Mouse (Mus musculus): ENCODE data around the gene Rln3. TPM values are rescaled to one million over a fixed set of nuclear protein-coding genes. Genes with fewer than 3 reads are reported as not detected.
A peak's percentile ranks its signal among the peaks of the same experiment; 100 is the strongest.

The Rln3 gene
- polyA plus RNA-seq, 1 experiment from 2014 or later, result not detected

- H3K27me3 ChIP-seq (replicated peaks; ENCODE audit: control insufficient read depth, insufficient read depth, low read length), result peaks cover 7% of the 10 kb centered on the region; the same call in 1 of the 2 replicates
- no peak overlapping the region for H3K4me3 ChIP-seq (ENCODE audit: low read depth, low read length)
- H3K4me2 ChIP-seq (replicated peaks; ENCODE audit: low read depth), result no peak overlapping the region
- H3K36me3 ChIP-seq (ENCODE audit: control insufficient read depth, insufficient read depth), result no peaks in the 10 kb centered on the region
- H3K9me3 ChIP-seq (ENCODE audit: control insufficient read depth), result no peaks in the 10 kb centered on the region
- H3K4me1 ChIP-seq (replicated peaks; ENCODE audit: control insufficient read depth, insufficient read depth, low read length), result peaks cover 15% of the 10 kb centered on the region; the same call in 1 of the 2 replicates
- no peak for TF ChIP-seq CTCF (IDR thresholded peaks at IDR 0.05; ENCODE audit: low read depth)
- no peak overlapping the region for H3K9ac ChIP-seq (ENCODE audit: low read depth, low read length)
- no peak overlapping the region for H3K27ac ChIP-seq (ENCODE audit: low read depth, low read length)
- WGBS, result 3% methylated on average over 5 of the region's 5 CpGs
- no peak for ATAC-seq
Measured at GRCm38 (mm10) chr8:84023085-84023484, 21.7 kb downstream of the Rln3 start.

- no peak overlapping the region for H3K27ac ChIP-seq (ENCODE audit: low read depth, low read length)
- peaks cover 15% of the 10 kb centered on the region; the same call in 1 of the 2 replicates for H3K4me1 ChIP-seq (replicated peaks; ENCODE audit: control insufficient read depth, insufficient read depth, low read length)
- H3K36me3 ChIP-seq (ENCODE audit: control insufficient read depth, insufficient read depth), result no peaks in the 10 kb centered on the region
- H3K4me3 ChIP-seq (ENCODE audit: low read depth, low read length), result no peak overlapping the region
- peak overlapping the region; percentile 43 for H3K4me2 ChIP-seq (replicated peaks; ENCODE audit: low read depth)
- TF ChIP-seq CTCF (IDR thresholded peaks at IDR 0.05; ENCODE audit: low read depth), result no peak
- ATAC-seq, result no peak
- WGBS, result 29% methylated on average over 12 of the region's 12 CpGs
- H3K9ac ChIP-seq (ENCODE audit: low read depth, low read length), result no peak overlapping the region
- peaks cover 4% of the 10 kb centered on the region; the same call in 1 of the 2 replicates for H3K27me3 ChIP-seq (replicated peaks; ENCODE audit: control insufficient read depth, insufficient read depth, low read length)
- no peaks in the 10 kb centered on the region for H3K9me3 ChIP-seq (ENCODE audit: control insufficient read depth)
Measured at GRCm38 (mm10) chr8:84021569-84021968, 23.2 kb downstream of the Rln3 start.

- 9% methylated on average over 18 of the region's 18 CpGs for WGBS
Measured at GRCm38 (mm10) chr8:84021096-84021495, 23.7 kb downstream of the Rln3 start, which contains the start of gene Palm3. Palm3 (plus strand) TSS chr8:84021471.

GRCm38 (mm10) chr8:84019738-84020137, 25.1 kb downstream of the Rln3 start:
- ATAC-seq, result no peak
- Histone ChIP-seq H3K27ac (ENCODE audit: low read depth, low read length) (no peak overlapping the region), H3K9ac (ENCODE audit: low read depth, low read length) (no peak overlapping the region), H3K4me3 (ENCODE audit: low read depth, low read length) (no peak overlapping the region), H3K4me1 (replicated peaks; ENCODE audit: control insufficient read depth, insufficient read depth, low read length) (peaks cover 15% of the 10 kb centered on the region; the same call in 1 of the 2 replicates), H3K9me3 (ENCODE audit: control insufficient read depth) (no peaks in the 10 kb centered on the region), H3K36me3 (ENCODE audit: control insufficient read depth, insufficient read depth) (no peaks in the 10 kb centered on the region), H3K27me3 (replicated peaks; ENCODE audit: control insufficient read depth, insufficient read depth, low read length) (no peaks in the 10 kb centered on the region), H3K4me2 (replicated peaks; ENCODE audit: low read depth) (no peak overlapping the region)
- WGBS, result 47% methylated on average over 9 of the region's 9 CpGs
- no peak for TF ChIP-seq CTCF (IDR thresholded peaks at IDR 0.05; ENCODE audit: low read depth)

More at GRCm38 (mm10) chr8:84021096-84021495, 23.7 kb downstream of the Rln3 start, which contains the start of gene Palm3:
- H3K9me3 ChIP-seq (ENCODE audit: control insufficient read depth), result no peaks in the 10 kb centered on the region
- no peak within 1 kb of the TSS for H3K4me3 ChIP-seq (ENCODE audit: low read depth, low read length)
- peak; percentile 36 for TF ChIP-seq CTCF (IDR thresholded peaks at IDR 0.05; ENCODE audit: low read depth)
- peaks cover 15% of the 10 kb centered on the region; the same call in 1 of the 2 replicates for H3K4me1 ChIP-seq (replicated peaks; ENCODE audit: control insufficient read depth, insufficient read depth, low read length)
- H3K36me3 ChIP-seq (ENCODE audit: control insufficient read depth, insufficient read depth), result no peaks in the 10 kb centered on the region
- ATAC-seq, result peak; percentile 39
- H3K9ac ChIP-seq (ENCODE audit: low read depth, low read length), result no peak within 1 kb of the TSS
- no peak within 1 kb of the TSS for H3K27ac ChIP-seq (ENCODE audit: low read depth, low read length)
- H3K27me3 ChIP-seq (replicated peaks; ENCODE audit: control insufficient read depth, insufficient read depth, low read length), result no peaks in the 10 kb centered on the region; the same call in 1 of the 2 replicates
- H3K4me2 ChIP-seq (replicated peaks; ENCODE audit: low read depth), result peak within 1 kb of the TSS; percentile 43

GRCm38 (mm10) chr8:84015833-84016232, 29.0 kb downstream of the Rln3 start:
- Histone ChIP-seq H3K4me3 (ENCODE audit: low read depth, low read length) (no peak overlapping the region), H3K9me3 (ENCODE audit: control insufficient read depth) (no peaks in the 10 kb centered on the region), H3K27me3 (replicated peaks; ENCODE audit: control insufficient read depth, insufficient read depth, low read length) (peaks cover 25% of the 10 kb centered on the region), H3K4me2 (replicated peaks; ENCODE audit: low read depth) (no peak overlapping the region), H3K27ac (ENCODE audit: low read depth, low read length) (no peak overlapping the region), H3K9ac (ENCODE audit: low read depth, low read length) (no peak overlapping the region), H3K36me3 (ENCODE audit: control insufficient read depth, insufficient read depth) (no peaks in the 10 kb centered on the region), H3K4me1 (replicated peaks; ENCODE audit: control insufficient read depth, insufficient read depth, low read length) (peaks cover 3% of the 10 kb centered on the region; the same call in 1 of the 2 replicates)
- no peak for TF ChIP-seq CTCF (IDR thresholded peaks at IDR 0.05; ENCODE audit: low read depth)
- ATAC-seq, result no peak
- WGBS, result 98% methylated on average over 5 of the region's 5 CpGs

- H3K27ac ChIP-seq (ENCODE audit: low read depth, low read length), result no peak overlapping the region
- H3K4me1 ChIP-seq (replicated peaks; ENCODE audit: control insufficient read depth, insufficient read depth, low read length), result peaks cover 10% of the 10 kb centered on the region
- no peak overlapping the region; the same call in 1 of the 2 replicates for H3K9ac ChIP-seq (ENCODE audit: low read depth, low read length)
- no peaks in the 10 kb centered on the region for H3K9me3 ChIP-seq (ENCODE audit: control insufficient read depth)
- peak overlapping the region; percentile 91 for H3K4me2 ChIP-seq (replicated peaks; ENCODE audit: low read depth)
- no peaks in the 10 kb centered on the region for H3K36me3 ChIP-seq (ENCODE audit: control insufficient read depth, insufficient read depth)
- ATAC-seq, result peak; percentile 6; the same call in 1 of the 2 replicates
- H3K27me3 ChIP-seq (replicated peaks; ENCODE audit: control insufficient read depth, insufficient read depth, low read length), result peaks cover 36% of the 10 kb centered on the region
- peak overlapping the region; percentile 52 for H3K4me3 ChIP-seq (ENCODE audit: low read depth, low read length)
- TF ChIP-seq CTCF (IDR thresholded peaks at IDR 0.05; ENCODE audit: low read depth), result no peak
- 23% methylated on average over 35 of the region's 35 CpGs for WGBS
Measured at GRCm38 (mm10) chr8:84012499-84013165, 32.2 kb downstream of the Rln3 start.

All from intestine, postnatal 0 days (tissue).